9 mouse cellular contexts compared by ENCODE assay signal in the genomic region with DNA sequence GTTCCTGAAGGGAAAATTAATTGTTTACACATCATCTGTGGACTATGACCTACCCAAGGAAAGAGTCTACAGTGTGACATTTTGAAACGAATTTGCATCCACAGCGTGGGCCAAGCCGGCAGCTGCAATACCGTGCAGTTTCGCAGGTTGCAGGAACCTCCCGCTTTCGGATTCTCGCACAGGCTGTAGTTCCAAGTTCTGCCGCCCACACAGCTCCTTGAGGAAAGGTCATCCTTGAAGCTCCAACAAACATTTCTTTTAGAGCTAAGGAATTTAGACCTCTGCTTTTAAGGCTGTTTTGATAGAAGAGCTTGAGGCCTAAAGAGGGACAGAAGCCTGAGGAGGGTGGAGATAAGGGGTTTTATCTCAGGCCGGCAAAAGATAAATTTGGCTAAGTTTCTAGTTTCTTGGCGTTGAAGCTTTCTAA.
DNase-seq lines count a peak whose midpoint lies in the region; ATAC-seq lines count a peak whose summit lies in the region.
"Had no signal": no experiment of that assay in that cellular context is flagged by ENCODE, and none has a peak within 500 bp of the region (broad histone marks: within the 10 kb centered on the region; RNA-seq: fewer than 3 reads in every experiment).

No protein-coding gene starts in this region.

- H3K9ac ChIP-seq in liver, embryonic 12.5 days: no peak overlapping the region
- H3K9ac ChIP-seq: limb, embryonic 12.5 days had no signal

- 70% methylated on average over 11 of the region's 11 CpGs for WGBS in liver, embryonic 12.5 days (ENCODE audit: insufficient replicate concordance)

- H3K4me2 ChIP-seq in liver, embryonic 12.5 days: 0 out of 2 replicates have a peak overlapping the region, but pooled peaks have one; percentile 18
- H3K4me2 ChIP-seq: limb, embryonic 12.5 days had no signal

- ATAC-seq in frontal cortex, adult (ENCODE audit: low TSS enrichment): peak; percentile 66
- peak; percentile 40 for ATAC-seq in liver, embryonic 12.5 days

- H3K27ac ChIP-seq in liver, embryonic 12.5 days: 0 out of 2 replicates have a peak overlapping the region, but pooled peaks have one; percentile 1
- H3K27ac ChIP-seq: limb, embryonic 12.5 days had no signal

- no peaks in the 10 kb centered on the region for H3K27me3 ChIP-seq in liver, embryonic 12.5 days (replicated peaks)
- H3K27me3 ChIP-seq: limb, embryonic 12.5 days had no signal

- no peak overlapping the region for H3K4me3 ChIP-seq in liver, embryonic 12.5 days
- H3K4me3 ChIP-seq: limb, embryonic 12.5 days had no signal

- no peak for DNase-seq in frontal cortex, postnatal 10 days (ENCODE audit: low spot score in 2 of 2)
- DNase-seq in ovary, adult 18-20 months (ENCODE audit: low spot score): peak; percentile 76
- no peak for DNase-seq in ovary, postnatal 10 days (ENCODE audit: low spot score)
- DNase-seq in yolk sac, embryonic 10.5 days (ENCODE audit: low spot score): peak; percentile 67
- no peak for DNase-seq in adrenal gland, postnatal 36 days
- DNase-seq in thymus, postnatal 25 days: no peak

- H3K36me3 ChIP-seq in liver, embryonic 12.5 days: no peaks in the 10 kb centered on the region
- H3K36me3 ChIP-seq: limb, embryonic 12.5 days had no signal

- H3K4me1 ChIP-seq in liver, embryonic 12.5 days: peaks cover 12% of the 10 kb centered on the region
- H3K4me1 ChIP-seq: limb, embryonic 12.5 days had no signal

- no peaks in the 10 kb centered on the region for H3K9me3 ChIP-seq in liver, embryonic 12.5 days (replicated peaks)
- H3K9me3 ChIP-seq: limb, embryonic 12.5 days had no signal

Comparison
In these comparisons a context has a peak if more than half of its experiments do, and no peak if none do; other contexts are left out.
1. DNase-seq: peak in ovary, adult 18-20 months (single experiment) and yolk sac, embryonic 10.5 days (single experiment); none in frontal cortex, postnatal 10 days (0 of 2), ovary, postnatal 10 days (single experiment), adrenal gland, postnatal 36 days (0 of 2) and thymus, postnatal 25 days (single experiment).